Comparison of ENCODE assay signal across 18 mouse cellular contexts in genomic region chr5:124781696-124782095, GRCm38 (mm10). TPM values are rescaled to one million over a fixed set of nuclear protein-coding genes. Genes with fewer than 3 reads are reported as not detected.
DNase-seq lines count a peak whose midpoint lies in the region; ATAC-seq and TF ChIP-seq lines count a peak whose summit lies in the region.
"Had no signal": no experiment of that assay in that cellular context is flagged by ENCODE, and none has a peak within 500 bp of the region (broad histone marks: within the 10 kb centered on the region; RNA-seq: fewer than 3 reads in every experiment).

No protein-coding gene starts in this region.

- WGBS in liver, embryonic 11.5 days, result 80% methylated on average over 8 of the region's 8 CpGs

- intact Hi-C loops in gastrocnemius, adult 2 months (cut with DNase I), result no loop called here

- no peak for ATAC-seq in liver, embryonic 11.5 days (replicated peaks; ENCODE audit: low FRiP score)
- ATAC-seq: activated CD4-positive, CD25-positive, alpha-beta regulatory T cell, adult 4 months; forebrain, embryonic 13.5 days; forebrain, embryonic 16.5 days; Patski had no signal

- H3K36me3 ChIP-seq in liver, embryonic 11.5 days (ENCODE audit: control insufficient read depth, insufficient read depth, low read length), result no peaks in the 10 kb centered on the region
- H3K36me3 ChIP-seq: embryonic facial prominence, embryonic 10.5 days; embryonic facial prominence, embryonic 12.5 days had no signal

- H3K27me3 ChIP-seq in liver, embryonic 11.5 days (replicated peaks; ENCODE audit: control insufficient read depth, insufficient read depth, low read length), result no peaks in the 10 kb centered on the region
- H3K27me3 ChIP-seq: embryonic facial prominence, embryonic 12.5 days; forebrain, embryonic 13.5 days; Patski had no signal

- no peak overlapping the region for H3K4me3 ChIP-seq in gastrocnemius, adult 2 months
- H3K4me3 ChIP-seq in liver, embryonic 11.5 days (ENCODE audit: low read depth, low read length), result no peak overlapping the region
- H3K4me3 ChIP-seq: embryonic facial prominence, embryonic 10.5 days; embryonic facial prominence, embryonic 12.5 days; forebrain, embryonic 13.5 days had no signal

- no peak overlapping the region for H3K9ac ChIP-seq in liver, embryonic 11.5 days (ENCODE audit: low read depth, low read length)
- H3K9ac ChIP-seq: embryonic facial prominence, embryonic 12.5 days; forebrain, embryonic 13.5 days had no signal

- no peak for TF ChIP-seq CTCF in gastrocnemius, adult 2 months (IDR thresholded peaks at IDR 0.05)

- no peaks in the 10 kb centered on the region for H3K9me3 ChIP-seq in liver, embryonic 11.5 days (ENCODE audit: control insufficient read depth, low read length)
- H3K9me3 ChIP-seq: embryonic facial prominence, embryonic 12.5 days had no signal

- no peaks in the 10 kb centered on the region for H3K4me1 ChIP-seq in liver, embryonic 11.5 days (replicated peaks; ENCODE audit: control insufficient read depth, insufficient read depth, low read length)
- H3K4me1 ChIP-seq: embryonic facial prominence, embryonic 10.5 days; embryonic facial prominence, embryonic 12.5 days; forebrain, embryonic 13.5 days had no signal

- no peak overlapping the region for H3K4me2 ChIP-seq in liver, embryonic 11.5 days
- H3K4me2 ChIP-seq: embryonic facial prominence, embryonic 12.5 days; forebrain, embryonic 13.5 days had no signal

- peak; percentile 62 for DNase-seq in adrenal gland, adult 2 months
- no peak for DNase-seq in adrenal gland, postnatal 4 days (ENCODE audit: low spot score in 2 of 2)
- DNase-seq in gastrocnemius, adult 2 months, result peak; percentile 4
- DNase-seq in gastrocnemius, postnatal 10 days, result no peak
- peak; percentile 16 for DNase-seq in adrenal gland, postnatal 10 days
- no peak for DNase-seq in liver, embryonic 11.5 days (ENCODE audit: low spot score)
- DNase-seq in urinary bladder, postnatal 25 days (ENCODE audit: low spot score), result no peak
- DNase-seq: cerebellum, adult 11-12 months; cerebellum, adult 2 months; cerebellum, adult 9-10 months; cerebellum, postnatal 10 days; cerebellum, postnatal 25 days had no signal

- no peak overlapping the region for H3K27ac ChIP-seq in gastrocnemius, adult 2 months
- no peak overlapping the region for H3K27ac ChIP-seq in liver, embryonic 11.5 days (ENCODE audit: low read depth, low read length)
- H3K27ac ChIP-seq: embryonic facial prominence, embryonic 10.5 days; embryonic facial prominence, embryonic 12.5 days; forebrain, embryonic 13.5 days had no signal

RNA-seq across cellular contexts. Expression of gene Dnah10, which starts 56.8 kb away (rescaled TPM):
- total RNA-seq in adrenal gland, adult 2 months (2021), result 1 to 10 TPM in 1 of 2 experiments, under 1 TPM in 1; 0.84 to 3.8 TPM
- polyA plus RNA-seq in adrenal gland, adult 2 months (2012; rRNA removed), result 0.11 and 0.15 TPM in 2 replicates
- total RNA-seq in adrenal gland, postnatal 4 days (2021), result 1 to 10 TPM; 1.3 to 1.6 TPM
- total RNA-seq in gastrocnemius, adult 2 months (2021), result under 1 TPM; 0.03 to 0.22 TPM
- under 1 TPM; 0.07 to 0.19 TPM for total RNA-seq in gastrocnemius, postnatal 10 days (2021)
- 1 to 10 TPM in 1 of 2 experiments, under 1 TPM in 1; 0.33 to 1.2 TPM for total RNA-seq in adrenal gland, postnatal 10 days (2021)
- polyA plus RNA-seq in liver, embryonic 11.5 days (2014; fragmentation: Nextera tagmentation; extraction: Ambion mirVana), result 0.05 and 0.10 TPM in 2 replicates
- polyA plus RNA-seq: activated CD4-positive, CD25-positive, alpha-beta regulatory T cell, adult 4 months had no signal

Comparison
In these comparisons a context has a peak if more than half of its experiments do, and no peak if none do; other contexts are left out.
1. DNase-seq: peak in adrenal gland, adult 2 months (single experiment), gastrocnemius, adult 2 months (single experiment) and adrenal gland, postnatal 10 days (single experiment); none in adrenal gland, postnatal 4 days (0 of 2), gastrocnemius, postnatal 10 days (single experiment), liver, embryonic 11.5 days (single experiment) and urinary bladder, postnatal 25 days (single experiment).